Mouse (Mus musculus) limb, embryonic 15.5 days (tissue): ENCODE measurements at regions not wholly inside any gene's neighbourhood (a gene's known extent, or its start where the extent isn't known, plus 50 kb on each side); places are given as distances from the start of the nearest gene placed in this dataset.

Experiments
- ATAC-seq: fragments of 200-750 bp; cut with Nextera tagmentation; 2 replicates; pipeline ENCODE4 v1.8.0; 2017; ENCODE audit warnings: low read depth, moderate TSS enrichment; ENCODE audit not compliant: insufficient number of reproducible peaks, low FRiP score, low TSS enrichment
- H3K27ac ChIP-seq: fragments of 300-500 bp; sonication (generic); 2 replicates; pipeline ENCODE4 v1.5.1; 2015; ENCODE audit warnings: moderate library complexity, mild to moderate bottlenecking, inconsistent platforms
- H3K27me3 ChIP-seq: fragments of 300-500 bp; sonication (generic); 2 replicates; pipeline ENCODE4 v1.6.1; 2015; ENCODE audit warnings: inconsistent platforms
- H3K36me3 ChIP-seq: fragments of 300-500 bp; sonication (generic); 2 replicates; pipeline ENCODE4 v1.6.1; 2015; ENCODE audit warnings: inconsistent platforms
- H3K4me1 ChIP-seq: fragments of 300-500 bp; sonication (generic); 2 replicates; pipeline ENCODE4 v1.6.1; 2015; ENCODE audit warnings: inconsistent platforms
- H3K4me2 ChIP-seq: fragments of 300-500 bp; sonication (generic); 2 replicates; pipeline ENCODE4 v1.6.1; 2015; ENCODE audit warnings: mild to moderate bottlenecking, inconsistent platforms
- H3K4me3 ChIP-seq: fragments of 300-500 bp; sonication (generic); 2 replicates; pipeline ENCODE4 v1.5.1; 2015; ENCODE audit warnings: mild to moderate bottlenecking, inconsistent platforms
- H3K9ac ChIP-seq: fragments of 300-500 bp; sonication (generic); 2 replicates; pipeline ENCODE4 v1.6.1; 2015; ENCODE audit warnings: inconsistent platforms
- H3K9me3 ChIP-seq: fragments of 300-500 bp; sonication (generic); 2 replicates; pipeline ENCODE4 v1.6.1; 2016; ENCODE audit warnings: inconsistent platforms
- WGBS: fragments of 180-500 bp; shearing (Covaris S2); methylation state at CpG from one replicate; pipeline ENCODE4 v1.1.7; 2015; 5-methylcytosine and 5-hydroxymethylcytosine counted together

- Histone ChIP-seq H3K4me1 (no peaks in the 10 kb centered on the region), H3K9ac (no peak overlapping the region), H3K4me3 (no peak overlapping the region), H3K4me2 (no peak overlapping the region), H3K27ac (no peak overlapping the region), H3K27me3 (no peaks in the 10 kb centered on the region), H3K36me3 (no peaks in the 10 kb centered on the region), H3K9me3 (no peaks in the 10 kb centered on the region)
- 69% methylated on average over 3 of the region's 3 CpGs for WGBS
- ATAC-seq, result no peak
These were observed 249.5 kb downstream of the Inhba start for GRCm38 (mm10) chr13:16261145-16261544.

GRCm38 (mm10) chr13:16279974-16280373 is 268.3 kb downstream of the Inhba start:
- Histone ChIP-seq H3K27ac (no peak overlapping the region), H3K9ac (no peak overlapping the region), H3K27me3 (no peaks in the 10 kb centered on the region), H3K4me2 (no peak overlapping the region), H3K9me3 (no peaks in the 10 kb centered on the region), H3K4me3 (no peak overlapping the region), H3K4me1 (no peaks in the 10 kb centered on the region), H3K36me3 (no peaks in the 10 kb centered on the region)
- ATAC-seq, result no peak
- WGBS, result 71% methylated on average over 3 of the region's 3 CpGs

- ATAC-seq, result no peak
These were observed 269.1 kb downstream of the Inhba start for GRCm38 (mm10) chr13:16280742-16281141.

GRCm38 (mm10) chr13:16281777-16282176 is 270.1 kb downstream of the Inhba start:
- Histone ChIP-seq H3K4me1 (no peaks in the 10 kb centered on the region), H3K4me3 (no peak overlapping the region), H3K9me3 (no peaks in the 10 kb centered on the region), H3K27ac (no peak overlapping the region), H3K4me2 (no peak overlapping the region), H3K9ac (no peak overlapping the region), H3K36me3 (no peaks in the 10 kb centered on the region), H3K27me3 (no peaks in the 10 kb centered on the region)
- ATAC-seq, result no peak

More at GRCm38 (mm10) chr13:16280742-16281141, 269.1 kb downstream of the Inhba start:
- H3K9me3 ChIP-seq, result no peaks in the 10 kb centered on the region
- no peaks in the 10 kb centered on the region for H3K36me3 ChIP-seq
- H3K27ac ChIP-seq, result no peak overlapping the region
- no peak overlapping the region for H3K4me3 ChIP-seq
- 59% methylated on average over 2 of the region's 2 CpGs for WGBS
- no peak overlapping the region for H3K9ac ChIP-seq
- H3K27me3 ChIP-seq, result no peaks in the 10 kb centered on the region
- no peaks in the 10 kb centered on the region for H3K4me1 ChIP-seq
- no peak overlapping the region for H3K4me2 ChIP-seq

GRCm38 (mm10) chr13:16282230-16282629 is 270.6 kb downstream of the Inhba start:
- H3K4me2 ChIP-seq, result no peak overlapping the region
- WGBS, result 47% methylated on average over 2 of the region's 2 CpGs
- no peaks in the 10 kb centered on the region for H3K27me3 ChIP-seq
- H3K4me3 ChIP-seq, result no peak overlapping the region
- H3K36me3 ChIP-seq, result no peaks in the 10 kb centered on the region
- ATAC-seq, result no peak
- H3K9ac ChIP-seq, result no peak overlapping the region
- H3K9me3 ChIP-seq, result no peaks in the 10 kb centered on the region
- H3K27ac ChIP-seq, result no peak overlapping the region
- H3K4me1 ChIP-seq, result no peaks in the 10 kb centered on the region

GRCm38 (mm10) chr13:16283336-16283735 is 271.7 kb downstream of the Inhba start:
- H3K27me3 ChIP-seq, result no peaks in the 10 kb centered on the region
- no peak for ATAC-seq
- no peak overlapping the region for H3K27ac ChIP-seq
- no peaks in the 10 kb centered on the region for H3K9me3 ChIP-seq
- no peak overlapping the region for H3K4me2 ChIP-seq
- H3K4me3 ChIP-seq, result no peak overlapping the region
- WGBS, result 70% methylated on average over 4 of the region's 4 CpGs
- no peaks in the 10 kb centered on the region for H3K36me3 ChIP-seq
- no peaks in the 10 kb centered on the region for H3K4me1 ChIP-seq
- no peak overlapping the region for H3K9ac ChIP-seq

GRCm38 (mm10) chr13:16289633-16290032 is 278.0 kb downstream of the Inhba start:
- H3K9me3 ChIP-seq, result no peaks in the 10 kb centered on the region
- H3K9ac ChIP-seq, result no peak overlapping the region
- no peak overlapping the region for H3K4me3 ChIP-seq
- no peaks in the 10 kb centered on the region for H3K27me3 ChIP-seq
- no peaks in the 10 kb centered on the region for H3K36me3 ChIP-seq
- WGBS, result 58% methylated on average over 2 of the region's 2 CpGs
- no peaks in the 10 kb centered on the region for H3K4me1 ChIP-seq
- H3K4me2 ChIP-seq, result no peak overlapping the region
- no peak for ATAC-seq
- no peak overlapping the region for H3K27ac ChIP-seq

- H3K9me3 ChIP-seq, result no peaks in the 10 kb centered on the region
- H3K9ac ChIP-seq, result no peak overlapping the region
- no peak overlapping the region for H3K4me3 ChIP-seq
- H3K27me3 ChIP-seq, result no peaks in the 10 kb centered on the region
- no peaks in the 10 kb centered on the region for H3K4me1 ChIP-seq
- H3K4me2 ChIP-seq, result no peak overlapping the region
- 80% methylated on average over 2 of the region's 2 CpGs for WGBS
- H3K27ac ChIP-seq, result no peak overlapping the region
- no peaks in the 10 kb centered on the region for H3K36me3 ChIP-seq
- ATAC-seq, result no peak
These were observed 279.1 kb downstream of the Inhba start for GRCm38 (mm10) chr13:16290784-16291183.

- ATAC-seq, result no peak
- Histone ChIP-seq H3K36me3 (no peaks in the 10 kb centered on the region), H3K9ac (no peak overlapping the region), H3K4me3 (no peak overlapping the region), H3K4me2 (no peak overlapping the region), H3K27me3 (no peaks in the 10 kb centered on the region), H3K4me1 (no peaks in the 10 kb centered on the region), H3K9me3 (no peaks in the 10 kb centered on the region), H3K27ac (no peak overlapping the region)
- WGBS, result 83% methylated on average over 6 of the region's 6 CpGs
These were observed 280.1 kb downstream of the Inhba start for GRCm38 (mm10) chr13:16291661-16292291.

- Histone ChIP-seq H3K36me3 (no peaks in the 10 kb centered on the region), H3K4me3 (no peak overlapping the region), H3K9ac (no peak overlapping the region), H3K4me1 (no peaks in the 10 kb centered on the region), H3K27ac (no peak overlapping the region), H3K27me3 (no peaks in the 10 kb centered on the region), H3K9me3 (no peaks in the 10 kb centered on the region), H3K4me2 (no peak overlapping the region)
- ATAC-seq, result no peak
- 87% methylated on average over 2 of the region's 2 CpGs for WGBS
These were observed 288.1 kb downstream of the Inhba start for GRCm38 (mm10) chr13:16299756-16300155.

- Histone ChIP-seq H3K9me3 (no peaks in the 10 kb centered on the region), H3K36me3 (no peaks in the 10 kb centered on the region), H3K27ac (no peak overlapping the region), H3K27me3 (no peaks in the 10 kb centered on the region), H3K4me2 (no peak overlapping the region), H3K9ac (no peak overlapping the region), H3K4me3 (no peak overlapping the region), H3K4me1 (no peaks in the 10 kb centered on the region)
- WGBS, result 80% methylated on average over 2 of the region's 2 CpGs
- ATAC-seq, result no peak
These were observed 303.0 kb downstream of the Inhba start for GRCm38 (mm10) chr13:16314669-16315068.

GRCm38 (mm10) chr13:16315689-16316088 is 304.0 kb downstream of the Inhba start:
- WGBS, result 84% methylated on average over 2 of the region's 2 CpGs

GRCm38 (mm10) chr13:16316581-16316980 is 304.9 kb downstream of the Inhba start:
- Histone ChIP-seq H3K4me2 (no peak overlapping the region), H3K4me3 (no peak overlapping the region), H3K27me3 (no peaks in the 10 kb centered on the region), H3K4me1 (no peaks in the 10 kb centered on the region), H3K9ac (no peak overlapping the region), H3K36me3 (no peaks in the 10 kb centered on the region), H3K9me3 (no peaks in the 10 kb centered on the region), H3K27ac (no peak overlapping the region)
- no peak for ATAC-seq
- WGBS, result 90% methylated on average over 2 of the region's 2 CpGs

More at GRCm38 (mm10) chr13:16315689-16316088, 304.0 kb downstream of the Inhba start:
- Histone ChIP-seq H3K4me2 (no peak overlapping the region), H3K9me3 (no peaks in the 10 kb centered on the region), H3K27ac (no peak overlapping the region), H3K4me1 (no peaks in the 10 kb centered on the region), H3K4me3 (no peak overlapping the region), H3K27me3 (no peaks in the 10 kb centered on the region), H3K9ac (no peak overlapping the region), H3K36me3 (no peaks in the 10 kb centered on the region)
- ATAC-seq, result no peak
